10 mouse cellular contexts compared by ENCODE assay signal in the genomic region with DNA sequence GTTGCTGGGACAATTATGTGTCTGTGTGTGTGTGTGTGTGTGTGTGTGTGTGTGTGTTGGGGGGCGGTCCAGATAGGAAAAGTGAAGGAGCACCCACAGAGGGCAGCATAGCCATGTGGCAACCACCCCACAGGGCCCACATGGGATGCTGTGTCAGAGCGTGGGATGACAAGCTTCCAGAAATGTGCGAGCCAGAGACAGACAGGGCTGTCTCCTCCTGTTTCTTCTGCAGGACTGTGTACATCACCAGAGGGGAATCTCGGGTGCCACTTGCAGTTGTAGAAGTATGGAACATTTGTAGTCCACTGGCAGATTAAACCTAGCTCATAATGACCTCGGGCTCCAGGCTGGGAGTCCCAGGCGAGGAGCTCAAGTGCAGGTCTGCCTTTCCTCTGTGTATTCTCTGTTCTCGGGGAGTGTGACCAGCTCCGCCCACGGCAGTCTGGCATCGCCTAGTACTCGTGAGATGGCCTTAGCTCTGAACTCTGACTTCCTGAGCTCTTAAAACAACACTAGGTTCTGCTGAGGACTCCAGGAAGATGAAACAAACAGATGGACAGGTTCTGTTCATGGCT. TPM values are rescaled to one million over a fixed set of nuclear protein-coding genes. Genes with fewer than 3 reads are reported as not detected.
DNase-seq lines count a peak whose midpoint lies in the region; ATAC-seq and TF ChIP-seq lines count a peak whose summit lies in the region.
"Had no signal": no experiment of that assay in that cellular context is flagged by ENCODE, and none has a peak within 500 bp of the region (broad histone marks: within the 10 kb centered on the region; RNA-seq: fewer than 3 reads in every experiment).

No protein-coding gene starts in this region.

- peak overlapping the region; percentile 1; the same call in 1 of the 2 replicates for H3K27ac ChIP-seq in hindbrain, embryonic 10.5 days
- H3K27ac ChIP-seq in hindbrain, embryonic 13.5 days, result no peak overlapping the region
- H3K27ac ChIP-seq in midbrain, postnatal 0 days (ENCODE audit: low read depth, low read length), result no peak overlapping the region
- no peak overlapping the region for H3K27ac ChIP-seq in midbrain, embryonic 16.5 days (ENCODE audit: low read length)
- H3K27ac ChIP-seq in hindbrain, postnatal 0 days, result no peak overlapping the region
- no peak overlapping the region for H3K27ac ChIP-seq in stomach, embryonic 14.5 days (ENCODE audit: low read length)

- peaks cover 25% of the 10 kb centered on the region for H3K4me1 ChIP-seq in hindbrain, embryonic 10.5 days (replicated peaks)
- H3K4me1 ChIP-seq in hindbrain, embryonic 13.5 days (replicated peaks), result peaks cover 14% of the 10 kb centered on the region
- no peaks in the 10 kb centered on the region for H3K4me1 ChIP-seq in midbrain, postnatal 0 days (ENCODE audit: insufficient read depth, low read length)
- peaks cover 2% of the 10 kb centered on the region; the same call in 1 of the 2 replicates for H3K4me1 ChIP-seq in midbrain, embryonic 16.5 days (ENCODE audit: control insufficient read depth, insufficient read depth, low read length)
- H3K4me1 ChIP-seq in hindbrain, postnatal 0 days (ENCODE audit: insufficient read depth, low read length), result no peaks in the 10 kb centered on the region
- 0 out of 2 replicates have a peak, but pooled peaks cover 3% of the 10 kb centered on the region for H3K4me1 ChIP-seq in stomach, embryonic 14.5 days (ENCODE audit: control insufficient read depth, insufficient read depth, low read length)

- no peaks in the 10 kb centered on the region for H3K9me3 ChIP-seq in hindbrain, embryonic 10.5 days
- no peaks in the 10 kb centered on the region for H3K9me3 ChIP-seq in hindbrain, embryonic 13.5 days
- H3K9me3 ChIP-seq in midbrain, postnatal 0 days (ENCODE audit: low read length), result no peaks in the 10 kb centered on the region
- H3K9me3 ChIP-seq in midbrain, embryonic 16.5 days (replicated peaks; ENCODE audit: control insufficient read depth, low read length, poor library complexity, severe bottlenecking), result no peaks in the 10 kb centered on the region
- no peaks in the 10 kb centered on the region for H3K9me3 ChIP-seq in hindbrain, postnatal 0 days (ENCODE audit: low read length)
- no peaks in the 10 kb centered on the region for H3K9me3 ChIP-seq in stomach, embryonic 14.5 days (ENCODE audit: control insufficient read depth, low read depth, low read length)
- H3K9me3 ChIP-seq: G1E had no signal

- TF ChIP-seq CTCF in midbrain, postnatal 0 days (IDR thresholded peaks at IDR 0.05), result no peak
- no peak for TF ChIP-seq CTCF in hindbrain, postnatal 0 days (IDR thresholded peaks at IDR 0.05; ENCODE audit: low read depth)

- no peak for ATAC-seq in hindbrain, embryonic 13.5 days (ENCODE audit: low FRiP score)
- peak; percentile 47; the same call in 1 of the 2 replicates for ATAC-seq in midbrain, postnatal 0 days (ENCODE audit: low FRiP score)
- no peak for ATAC-seq in midbrain, embryonic 16.5 days
- ATAC-seq in hindbrain, postnatal 0 days, result peak; percentile 8; the same call in 1 of the 2 replicates
- peak; percentile 7; the same call in 1 of the 2 replicates for ATAC-seq in stomach, embryonic 14.5 days (ENCODE audit: insufficient number of reproducible peaks, insufficient read depth, low FRiP score, low read depth)

- no peak overlapping the region for H3K9ac ChIP-seq in hindbrain, embryonic 13.5 days
- no peak overlapping the region for H3K9ac ChIP-seq in midbrain, postnatal 0 days (replicated peaks; ENCODE audit: low read length, poor library complexity, severe bottlenecking)
- H3K9ac ChIP-seq in midbrain, embryonic 16.5 days (ENCODE audit: low read depth, low read length), result no peak overlapping the region
- no peak overlapping the region for H3K9ac ChIP-seq in hindbrain, postnatal 0 days (replicated peaks; ENCODE audit: low read length)
- H3K9ac ChIP-seq in stomach, embryonic 14.5 days (replicated peaks; ENCODE audit: low read depth, low read length), result no peak overlapping the region

- peaks cover 10% of the 10 kb centered on the region for H3K36me3 ChIP-seq in hindbrain, embryonic 10.5 days
- H3K36me3 ChIP-seq in hindbrain, embryonic 13.5 days, result peaks cover 11% of the 10 kb centered on the region
- H3K36me3 ChIP-seq in midbrain, postnatal 0 days (ENCODE audit: insufficient read depth, low read length), result 0 out of 2 replicates have a peak, but pooled peaks cover 2% of the 10 kb centered on the region
- no peaks in the 10 kb centered on the region for H3K36me3 ChIP-seq in midbrain, embryonic 16.5 days (ENCODE audit: control insufficient read depth, insufficient read depth, low read length)
- H3K36me3 ChIP-seq in hindbrain, postnatal 0 days (ENCODE audit: insufficient read depth, low read length), result no peaks in the 10 kb centered on the region
- H3K36me3 ChIP-seq in stomach, embryonic 14.5 days (ENCODE audit: control insufficient read depth, insufficient read depth, low read length), result peaks cover 6% of the 10 kb centered on the region; the same call in 1 of the 2 replicates
- H3K36me3 ChIP-seq: G1E had no signal

- no peak overlapping the region for H3K4me3 ChIP-seq in hindbrain, embryonic 10.5 days
- no peak overlapping the region for H3K4me3 ChIP-seq in hindbrain, embryonic 13.5 days
- no peak overlapping the region for H3K4me3 ChIP-seq in midbrain, postnatal 0 days (ENCODE audit: low read depth, low read length)
- H3K4me3 ChIP-seq in midbrain, embryonic 16.5 days (ENCODE audit: low read depth, low read length), result no peak overlapping the region
- no peak overlapping the region for H3K4me3 ChIP-seq in hindbrain, postnatal 0 days (ENCODE audit: low read length)
- no peak overlapping the region for H3K4me3 ChIP-seq in stomach, embryonic 14.5 days (ENCODE audit: low read depth, low read length)

- H3K4me2 ChIP-seq in hindbrain, embryonic 13.5 days, result no peak overlapping the region
- no peak overlapping the region for H3K4me2 ChIP-seq in midbrain, postnatal 0 days (ENCODE audit: low read depth, low read length, poor library complexity, severe bottlenecking)
- H3K4me2 ChIP-seq in midbrain, embryonic 16.5 days (ENCODE audit: low read length), result no peak overlapping the region
- no peak overlapping the region for H3K4me2 ChIP-seq in hindbrain, postnatal 0 days (ENCODE audit: low read depth, low read length)
- H3K4me2 ChIP-seq in stomach, embryonic 14.5 days (replicated peaks; ENCODE audit: low read depth, low read length), result no peak overlapping the region

- WGBS in hindbrain, embryonic 10.5 days, result 57% methylated on average over 11 of the region's 11 CpGs
- 58% methylated on average over 11 of the region's 11 CpGs for WGBS in hindbrain, embryonic 13.5 days
- WGBS in midbrain, postnatal 0 days, result 58% methylated on average over 11 of the region's 11 CpGs
- 59% methylated on average over 11 of the region's 11 CpGs for WGBS in midbrain, embryonic 16.5 days
- WGBS in hindbrain, postnatal 0 days, result 59% methylated on average over 11 of the region's 11 CpGs
- 52% methylated on average over 11 of the region's 11 CpGs for WGBS in stomach, embryonic 14.5 days

- DNase-seq in hindbrain, embryonic 10.5 days (ENCODE audit: low spot score), result no peak
- no peak for DNase-seq in midbrain, postnatal 0 days (ENCODE audit: low spot score)
- DNase-seq in hindbrain, postnatal 0 days (ENCODE audit: low spot score), result no peak
- no peak for DNase-seq in adrenal gland, postnatal 36 days
- DNase-seq in cerebellum, postnatal 14 days, result no peak

- peaks cover 6% of the 10 kb centered on the region for H3K27me3 ChIP-seq in hindbrain, embryonic 10.5 days (ENCODE audit: insufficient read depth, poor library complexity, severe bottlenecking)
- H3K27me3 ChIP-seq in hindbrain, embryonic 13.5 days, result no peaks in the 10 kb centered on the region
- H3K27me3 ChIP-seq in midbrain, postnatal 0 days (ENCODE audit: insufficient read depth, low read length), result no peaks in the 10 kb centered on the region
- H3K27me3 ChIP-seq in midbrain, embryonic 16.5 days (ENCODE audit: control insufficient read depth, insufficient read depth, low read depth, low read length), result no peaks in the 10 kb centered on the region
- no peaks in the 10 kb centered on the region for H3K27me3 ChIP-seq in hindbrain, postnatal 0 days (ENCODE audit: insufficient read depth, low read length)
- H3K27me3 ChIP-seq in stomach, embryonic 14.5 days (ENCODE audit: control insufficient read depth, insufficient read depth, low read length), result no peaks in the 10 kb centered on the region

RNA-seq across cellular contexts. Expression of gene Ankrd2, which starts 0.8 kb away (rescaled TPM):
- 0.39 TPM in 1 of 2 replicates, not detected in the other for polyA plus RNA-seq in hindbrain, embryonic 10.5 days (2016; fragmentation: Nextera tagmentation; extraction: Ambion mirVana)
- 0.35 and 0.53 TPM in 2 replicates for polyA plus RNA-seq in hindbrain, embryonic 13.5 days (2015; fragmentation: Nextera tagmentation; extraction: Ambion mirVana)
- 0.71 and 1.7 TPM in 2 replicates for total RNA-seq in midbrain, postnatal 0 days (2014; rRNA removed)
- 0.81 and 2.4 TPM in 2 replicates for polyA plus RNA-seq in midbrain, postnatal 0 days (2015; fragmentation: Nextera tagmentation; extraction: Ambion mirVana)
- 0.71 and 0.94 TPM in 2 replicates for polyA plus RNA-seq in midbrain, embryonic 16.5 days (2015; fragmentation: Nextera tagmentation; extraction: Ambion mirVana)
- total RNA-seq in hindbrain, postnatal 0 days (2014; rRNA removed), result 0.42 TPM in 1 of 2 replicates, not detected in the other
- 0.97 and 1.5 TPM in 2 replicates for polyA plus RNA-seq in hindbrain, postnatal 0 days (2015; fragmentation: Nextera tagmentation; extraction: Ambion mirVana)
- polyA plus RNA-seq in stomach, embryonic 14.5 days (2014; fragmentation: Nextera tagmentation; extraction: Ambion mirVana), result 0.30 TPM in 1 of 2 replicates, not detected in the other
- under 1 TPM in 1 of 2 experiments, not detected in 1; 0.49 TPM for total RNA-seq in adrenal gland, postnatal 36 days (2021)
- total RNA-seq: G1E; hematopoietic stem cell, adult 5-6 weeks had no signal
- polyA plus RNA-seq: G1E had no signal

RNA-seq across cellular contexts. Expression of gene Hoga1, which starts 10.4 kb away (rescaled TPM):
- polyA plus RNA-seq in hindbrain, embryonic 10.5 days (2016; fragmentation: Nextera tagmentation; extraction: Ambion mirVana), result 1.3 and 1.9 TPM in 2 replicates
- polyA plus RNA-seq in hindbrain, embryonic 13.5 days (2015; fragmentation: Nextera tagmentation; extraction: Ambion mirVana), result 1.3 and 1.7 TPM in 2 replicates
- 3.1 TPM in 2 replicates for total RNA-seq in midbrain, postnatal 0 days (2014; rRNA removed)
- polyA plus RNA-seq in midbrain, postnatal 0 days (2015; fragmentation: Nextera tagmentation; extraction: Ambion mirVana), result 3.4 and 4.0 TPM in 2 replicates
- 1.6 and 1.7 TPM in 2 replicates for polyA plus RNA-seq in midbrain, embryonic 16.5 days (2015; fragmentation: Nextera tagmentation; extraction: Ambion mirVana)
- total RNA-seq in hindbrain, postnatal 0 days (2014; rRNA removed), result 2.2 and 3.6 TPM in 2 replicates
- polyA plus RNA-seq in hindbrain, postnatal 0 days (2015; fragmentation: Nextera tagmentation; extraction: Ambion mirVana), result 3.9 and 4.6 TPM in 2 replicates
- polyA plus RNA-seq in stomach, embryonic 14.5 days (2014; fragmentation: Nextera tagmentation; extraction: Ambion mirVana), result 1.7 and 1.9 TPM in 2 replicates
- total RNA-seq in adrenal gland, postnatal 36 days (2021), result 1 to 10 TPM; 4.3 to 6.7 TPM
- total RNA-seq: G1E had no signal
- polyA plus RNA-seq: G1E had no signal

RNA-seq across cellular contexts. Expression of gene 4933411K16Rik, which starts 17.1 kb away (rescaled TPM):
- not detected in 2 replicates for polyA plus RNA-seq in hindbrain, embryonic 10.5 days (2016; fragmentation: Nextera tagmentation; extraction: Ambion mirVana)
- not detected in 2 replicates for polyA plus RNA-seq in hindbrain, embryonic 13.5 days (2015; fragmentation: Nextera tagmentation; extraction: Ambion mirVana)
- 0.24 TPM in 1 of 2 replicates, not detected in the other for total RNA-seq in midbrain, postnatal 0 days (2014; rRNA removed)
- not detected in 2 replicates for polyA plus RNA-seq in midbrain, postnatal 0 days (2015; fragmentation: Nextera tagmentation; extraction: Ambion mirVana)
- not detected in 2 replicates for polyA plus RNA-seq in midbrain, embryonic 16.5 days (2015; fragmentation: Nextera tagmentation; extraction: Ambion mirVana)
- total RNA-seq in hindbrain, postnatal 0 days (2014; rRNA removed), result 0.61 and 1.6 TPM in 2 replicates
- polyA plus RNA-seq in hindbrain, postnatal 0 days (2015; fragmentation: Nextera tagmentation; extraction: Ambion mirVana), result not detected in 2 replicates
- 0.24 TPM in 1 of 2 replicates, not detected in the other for polyA plus RNA-seq in stomach, embryonic 14.5 days (2014; fragmentation: Nextera tagmentation; extraction: Ambion mirVana)
- total RNA-seq in adrenal gland, postnatal 36 days (2021), result under 1 TPM; 0.30 to 0.33 TPM
- total RNA-seq: G1E; hematopoietic stem cell, adult 5-6 weeks had no signal
- polyA plus RNA-seq: G1E had no signal

RNA-seq across cellular contexts. Expression of gene Morn4, which starts 51.2 kb away (rescaled TPM):
- polyA plus RNA-seq in hindbrain, embryonic 10.5 days (2016; fragmentation: Nextera tagmentation; extraction: Ambion mirVana), result 52.6 and 73.6 TPM in 2 replicates
- 125 TPM in 2 replicates for polyA plus RNA-seq in hindbrain, embryonic 13.5 days (2015; fragmentation: Nextera tagmentation; extraction: Ambion mirVana)
- total RNA-seq in midbrain, postnatal 0 days (2014; rRNA removed), result 47.2 and 47.5 TPM in 2 replicates
- 122 and 123 TPM in 2 replicates for polyA plus RNA-seq in midbrain, postnatal 0 days (2015; fragmentation: Nextera tagmentation; extraction: Ambion mirVana)
- polyA plus RNA-seq in midbrain, embryonic 16.5 days (2015; fragmentation: Nextera tagmentation; extraction: Ambion mirVana), result 160 and 163 TPM in 2 replicates
- 42.9 and 48.5 TPM in 2 replicates for total RNA-seq in hindbrain, postnatal 0 days (2014; rRNA removed)
- 98.0 and 108 TPM in 2 replicates for polyA plus RNA-seq in hindbrain, postnatal 0 days (2015; fragmentation: Nextera tagmentation; extraction: Ambion mirVana)
- polyA plus RNA-seq in stomach, embryonic 14.5 days (2014; fragmentation: Nextera tagmentation; extraction: Ambion mirVana), result 27.0 and 27.6 TPM in 2 replicates
- 10 to 100 TPM in 1 of 2 experiments, 1 to 10 TPM in 1; 8.2 to 12.2 TPM for total RNA-seq in adrenal gland, postnatal 36 days (2021)

RNA-seq across cellular contexts. Expression of gene Ubtd1, which starts 53.4 kb away (rescaled TPM):
- polyA plus RNA-seq in hindbrain, embryonic 10.5 days (2016; fragmentation: Nextera tagmentation; extraction: Ambion mirVana), result 11.5 and 16.9 TPM in 2 replicates
- 10.8 and 11.4 TPM in 2 replicates for polyA plus RNA-seq in hindbrain, embryonic 13.5 days (2015; fragmentation: Nextera tagmentation; extraction: Ambion mirVana)
- total RNA-seq in midbrain, postnatal 0 days (2014; rRNA removed), result 17.5 and 22.1 TPM in 2 replicates
- 12.2 and 12.8 TPM in 2 replicates for polyA plus RNA-seq in midbrain, postnatal 0 days (2015; fragmentation: Nextera tagmentation; extraction: Ambion mirVana)
- 9.1 and 10.1 TPM in 2 replicates for polyA plus RNA-seq in midbrain, embryonic 16.5 days (2015; fragmentation: Nextera tagmentation; extraction: Ambion mirVana)
- 19.9 and 22.4 TPM in 2 replicates for total RNA-seq in hindbrain, postnatal 0 days (2014; rRNA removed)
- 13.4 and 14.1 TPM in 2 replicates for polyA plus RNA-seq in hindbrain, postnatal 0 days (2015; fragmentation: Nextera tagmentation; extraction: Ambion mirVana)
- polyA plus RNA-seq in stomach, embryonic 14.5 days (2014; fragmentation: Nextera tagmentation; extraction: Ambion mirVana), result 10.4 and 10.8 TPM in 2 replicates
- total RNA-seq in adrenal gland, postnatal 36 days (2021), result 10 to 100 TPM; 17.1 to 17.5 TPM

Comparison
In these comparisons a context has a peak if more than half of its experiments do, and no peak if none do; other contexts are left out.
1. ATAC-seq: peak in midbrain, postnatal 0 days (single experiment), hindbrain, postnatal 0 days (single experiment) and stomach, embryonic 14.5 days (single experiment); none in hindbrain, embryonic 13.5 days (single experiment) and midbrain, embryonic 16.5 days (single experiment).